Mouse (Mus musculus): Measurements from ENCODE around the gene Mllt1.
"Not testable (repeated sequence)": the region's sequence is repeated elsewhere in the genome, so short reads cannot be mapped to it uniquely, and the experiment has no call there.

Mllt1 gene

DNA sequence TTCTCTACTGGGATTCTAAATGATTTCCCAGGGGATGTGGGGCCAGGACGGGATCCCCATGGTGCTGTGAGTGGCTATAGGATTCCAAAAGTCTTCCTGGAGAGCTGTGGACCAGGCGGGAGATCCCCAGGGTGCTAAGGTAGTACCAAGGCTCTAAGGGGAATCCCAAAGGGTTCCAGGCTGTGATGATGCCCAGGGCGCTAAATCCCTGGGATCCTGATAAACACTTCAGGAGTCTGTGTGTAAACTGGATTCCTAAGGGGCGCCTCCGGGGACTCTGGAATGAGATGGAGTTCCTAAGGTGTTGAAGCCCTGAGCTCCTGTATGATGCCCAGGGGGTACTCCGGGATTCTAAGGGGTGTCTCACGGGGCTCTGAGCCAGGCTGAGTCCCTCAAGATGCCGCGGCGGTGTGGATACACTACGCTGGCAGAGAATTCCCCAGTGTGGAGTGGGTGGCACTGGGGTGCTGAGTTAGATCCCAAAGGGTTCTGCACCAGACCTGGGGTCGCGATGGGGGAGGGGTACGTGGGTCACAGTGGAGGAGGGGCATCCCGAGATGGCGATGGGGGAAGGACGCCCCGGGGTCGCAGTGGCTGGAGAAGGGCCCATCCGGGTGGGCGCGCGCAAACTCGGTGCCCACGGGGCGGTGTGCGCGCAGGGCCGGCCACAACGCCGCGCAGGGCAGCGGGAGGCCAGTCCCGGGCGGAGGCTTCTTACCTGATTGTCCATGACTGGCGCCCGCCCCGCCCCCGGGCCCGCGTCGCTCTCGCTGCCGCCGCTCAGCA is 477 bp downstream of the Mllt1 start:
- peak; percentile 13 to 72 for DNase-seq

DNA sequence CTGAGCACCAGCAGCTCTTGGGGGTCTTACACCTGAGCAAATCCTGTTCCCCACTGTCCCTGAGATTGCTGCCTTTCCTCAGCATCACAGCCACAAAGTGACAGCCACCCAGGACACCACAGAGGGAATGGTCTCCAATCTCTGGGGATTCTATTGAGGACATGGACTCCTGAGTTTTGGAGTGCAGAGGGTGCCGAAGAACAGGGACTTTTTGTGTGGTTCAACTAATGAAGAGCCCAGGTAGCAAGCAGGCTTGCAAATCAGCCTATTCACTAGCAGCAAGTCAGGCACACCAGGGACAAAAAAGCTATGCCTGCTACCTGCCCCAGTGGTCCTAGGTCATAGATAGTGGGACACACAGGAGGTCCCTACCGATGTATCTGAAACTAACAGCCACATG is 1.8 kb downstream of the Mllt1 start:
- no peak for DNase-seq

DNA sequence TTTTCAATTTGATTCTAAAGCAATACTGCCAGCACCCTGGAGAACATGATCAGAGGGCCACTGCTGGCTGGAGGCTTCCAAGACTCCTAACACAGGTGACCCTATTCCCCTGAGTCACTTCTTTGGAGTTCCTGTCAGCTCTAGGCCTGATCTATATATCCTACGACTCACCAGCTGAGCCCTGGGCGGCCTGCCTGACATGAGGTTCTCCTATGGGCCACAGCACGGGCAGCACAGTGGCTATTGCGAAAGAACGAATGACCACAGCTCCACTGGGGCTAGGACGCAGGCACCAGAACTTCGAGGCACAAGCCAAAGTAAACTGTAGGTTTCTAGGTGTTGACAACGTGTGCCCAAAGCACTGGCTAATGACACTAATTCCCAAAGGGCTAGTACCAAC is 5.2 kb downstream of the Mllt1 start:
- no peak for DNase-seq

DNA sequence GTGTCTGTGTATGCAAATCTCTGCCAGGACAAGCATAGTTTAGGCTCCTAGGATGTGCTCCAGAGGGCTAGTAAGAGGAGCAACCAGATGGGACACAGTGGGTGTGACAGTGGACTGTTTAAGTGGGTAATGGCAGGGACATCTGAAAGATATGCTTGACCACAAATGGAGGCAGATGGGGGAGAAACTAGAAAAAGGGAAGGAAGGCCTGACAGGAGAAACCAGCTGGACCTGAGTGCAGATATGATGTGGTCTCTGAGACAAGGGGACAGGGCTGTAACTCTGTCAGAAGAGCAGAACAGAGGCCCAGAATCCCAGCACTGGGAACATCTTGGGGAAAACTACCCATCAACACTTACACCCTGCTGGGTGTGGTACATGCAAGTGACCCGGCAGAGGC is 5.7 kb downstream of the Mllt1 start:
- DNase-seq = no peak

DNA sequence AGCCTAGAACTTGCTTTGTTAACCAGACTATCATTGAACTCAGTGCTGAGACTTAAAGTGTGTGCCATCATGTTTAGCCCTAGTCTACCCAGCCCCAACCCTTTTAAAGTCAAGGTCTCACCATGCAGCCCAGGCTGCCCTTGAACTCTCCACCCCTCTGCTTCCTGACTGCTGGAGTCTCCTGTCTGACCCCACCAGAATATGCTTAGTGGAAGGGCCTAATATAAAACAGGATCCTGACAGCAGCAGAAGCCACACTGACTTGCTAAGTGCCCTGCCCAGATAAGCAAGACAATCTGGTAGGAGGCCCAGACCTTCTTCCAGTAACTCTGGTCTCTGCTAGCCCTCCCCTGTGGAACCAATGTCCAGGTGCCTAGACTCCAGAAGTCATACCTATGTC is 6.1 kb downstream of the Mllt1 start:
- DNase-seq = no peak

DNA sequence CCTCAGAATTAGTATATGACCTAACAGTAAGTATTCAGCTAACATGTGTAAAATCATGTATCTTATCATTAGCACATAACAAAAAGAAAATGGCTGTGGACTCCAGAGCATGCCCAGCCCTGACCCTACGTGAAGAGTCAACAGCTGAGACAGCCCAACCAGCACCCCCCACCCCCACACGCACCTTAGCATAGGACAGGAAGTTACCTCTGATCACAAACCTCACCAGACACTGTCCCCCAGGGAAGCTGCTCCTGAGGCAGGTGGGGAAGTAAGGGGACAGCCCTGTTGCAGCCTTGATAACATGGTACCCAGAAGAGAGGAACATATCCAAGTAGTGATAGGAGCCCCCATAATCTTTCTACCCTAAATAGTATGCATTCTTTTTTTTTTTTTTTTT is 9.2 kb downstream of the Mllt1 start:
- DNase-seq = no peak

DNA sequence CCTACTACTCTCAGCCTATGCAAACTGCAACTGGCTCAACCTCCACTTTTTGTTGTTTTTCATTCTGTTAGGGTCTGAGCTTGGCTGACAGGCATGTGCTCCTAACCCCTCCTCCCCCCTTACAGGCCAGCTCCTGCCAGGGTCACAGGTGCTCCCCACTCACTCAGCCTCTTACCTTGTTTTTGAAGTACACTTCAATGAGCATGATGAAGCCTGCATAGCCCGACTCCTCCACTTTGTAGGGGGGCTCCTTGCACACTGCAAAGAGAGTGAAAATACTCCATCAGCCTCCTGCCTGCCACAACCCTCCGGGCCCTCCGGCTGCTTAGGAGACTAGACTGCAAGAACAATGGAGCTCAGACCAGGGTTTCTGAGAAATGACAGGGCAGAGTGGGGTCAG is 15.5 kb downstream of the Mllt1 start:
- no peak for DNase-seq

DNA sequence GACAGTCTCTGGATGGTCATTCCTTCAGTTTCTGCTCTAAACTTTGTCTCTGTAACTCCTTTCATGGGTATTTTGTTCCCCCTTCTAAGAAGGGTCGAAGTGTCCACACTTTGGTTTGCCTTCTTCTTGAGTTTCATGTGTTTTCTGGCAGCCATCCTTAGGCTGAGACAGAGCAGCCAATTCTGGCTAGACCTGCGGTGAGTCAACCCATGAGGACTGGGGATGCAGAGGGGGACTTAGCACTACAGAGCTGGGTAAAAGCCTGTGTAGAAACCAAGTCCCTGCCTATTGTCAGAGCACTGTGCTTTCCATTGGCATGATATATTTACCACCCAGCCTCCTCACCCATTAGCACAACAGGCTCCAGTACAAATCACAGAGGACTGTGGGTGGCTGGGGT is 18.0 kb downstream of the Mllt1 start:
- DNase-seq = no peak

DNA sequence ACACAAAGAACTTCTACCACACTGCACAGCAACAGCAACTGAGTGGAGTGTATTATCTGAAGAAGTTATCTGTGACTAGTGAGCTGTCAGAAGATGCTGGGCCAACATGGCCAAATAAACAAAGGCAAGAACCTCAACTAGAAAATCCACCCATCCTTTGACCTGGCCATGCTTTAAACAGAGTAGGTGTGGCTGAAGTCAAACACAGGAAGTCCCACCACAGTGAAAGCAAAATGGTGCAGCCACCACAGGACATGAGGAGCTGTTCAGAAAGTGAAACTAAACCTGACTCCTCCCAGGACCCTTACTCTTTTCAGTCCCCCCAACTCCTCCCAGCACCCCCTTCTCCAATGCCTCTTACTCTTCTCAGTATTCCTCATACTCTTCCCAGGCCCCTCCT is 21.8 kb downstream of the Mllt1 start:
- DNase-seq = no peak

DNA sequence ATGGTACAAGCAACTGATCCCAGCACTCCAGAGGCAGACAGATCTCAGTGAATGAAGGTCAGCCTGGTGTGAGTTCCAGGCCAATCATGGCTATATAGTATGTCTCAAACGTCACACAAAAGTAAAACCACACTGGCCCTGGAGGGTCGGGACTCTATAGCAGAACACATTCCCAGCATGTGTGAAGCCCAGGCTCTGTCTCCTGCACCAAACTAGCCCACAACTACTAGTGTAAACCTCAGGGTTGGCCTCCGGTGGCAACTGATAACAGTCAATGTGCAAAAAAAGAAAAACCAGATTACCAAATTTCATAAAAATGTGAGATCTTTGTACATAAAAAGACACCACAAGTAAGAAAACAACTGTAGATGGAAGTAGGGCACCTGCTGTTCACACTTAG is 22.2 kb downstream of the Mllt1 start:
- DNase-seq = no peak

DNA sequence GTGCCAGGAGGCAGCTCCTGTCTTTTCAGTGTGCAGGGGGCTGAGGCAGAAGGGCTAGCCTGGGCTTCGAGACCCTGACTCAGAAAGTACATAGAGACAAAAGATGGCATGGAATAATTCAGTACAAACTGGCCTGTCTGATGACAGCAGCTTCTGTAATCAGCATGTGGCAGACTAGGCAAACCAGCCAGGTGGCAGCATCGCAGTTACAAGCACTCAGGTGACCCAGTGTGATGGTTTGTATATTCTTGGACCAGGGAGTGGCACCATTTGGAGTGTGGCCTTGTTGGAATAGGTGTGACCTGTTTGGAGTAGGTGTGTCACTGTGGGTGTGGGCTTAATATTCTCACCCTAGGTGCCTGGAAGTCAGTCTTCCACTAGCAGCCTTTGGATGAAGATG is 25.5 kb downstream of the Mllt1 start:
- DNase-seq = not testable (repeated sequence)

DNA sequence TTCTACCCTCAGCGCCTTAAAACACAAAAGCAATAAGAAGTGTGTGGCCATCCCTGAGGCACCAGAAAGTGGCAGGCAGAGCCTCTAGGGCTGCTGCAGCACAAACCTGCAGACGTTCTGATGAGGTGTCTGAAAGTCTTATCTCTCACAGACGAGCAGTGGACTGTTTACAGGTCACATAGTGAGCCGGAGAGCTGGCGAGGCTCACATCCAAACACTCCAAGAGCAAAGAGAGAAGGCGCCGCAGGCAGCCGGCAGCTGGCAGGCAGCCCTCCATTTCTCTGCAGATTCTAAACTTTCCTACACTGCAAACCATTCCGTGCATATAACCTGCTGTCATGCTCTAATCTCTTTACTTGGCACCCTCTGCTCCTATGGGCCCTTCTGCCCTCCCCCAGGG is 27.3 kb downstream of the Mllt1 start:
- DNase-seq = peak; percentile 28 to 47

DNA sequence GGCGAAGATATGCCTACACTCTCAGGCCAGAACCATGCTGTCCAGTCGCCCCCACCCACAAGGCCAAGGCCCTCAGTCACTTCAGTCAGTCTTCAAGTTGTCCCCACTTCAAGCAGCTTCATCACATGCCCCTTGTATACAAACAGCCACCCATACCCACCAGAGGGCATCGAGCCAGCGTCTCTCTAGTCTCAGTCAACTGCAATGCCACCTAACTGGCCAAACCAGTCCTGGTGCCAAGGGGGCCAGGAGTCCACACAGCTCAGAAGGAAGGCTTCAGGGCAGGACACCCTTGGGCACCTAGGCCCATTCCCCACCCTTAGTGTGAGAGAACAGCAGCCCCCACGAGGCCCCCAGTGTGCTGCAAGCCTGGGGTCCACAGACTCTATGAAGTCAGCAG is 28.1 kb downstream of the Mllt1 start:
- DNase-seq = no peak

DNA sequence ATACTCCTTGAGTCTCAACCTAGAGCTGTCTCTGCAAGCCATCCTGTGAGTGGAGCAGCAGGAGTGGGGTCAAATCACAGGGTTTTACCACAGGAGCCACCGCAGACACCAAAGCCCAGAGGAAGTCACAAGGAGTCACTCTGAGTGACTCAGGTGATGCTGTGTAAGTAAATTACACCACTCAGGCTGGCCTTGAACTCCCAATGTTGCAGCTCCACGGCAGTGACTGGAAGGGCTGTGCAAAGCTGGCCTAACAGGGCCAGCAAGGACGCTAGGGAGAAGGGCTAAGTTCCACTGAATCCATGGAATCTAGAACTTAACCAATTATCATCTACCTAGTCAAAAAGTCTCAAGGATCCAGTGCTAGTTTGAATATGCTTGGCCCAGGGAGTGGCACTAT is 29.0 kb downstream of the Mllt1 start:
- DNase-seq = no peak

DNA sequence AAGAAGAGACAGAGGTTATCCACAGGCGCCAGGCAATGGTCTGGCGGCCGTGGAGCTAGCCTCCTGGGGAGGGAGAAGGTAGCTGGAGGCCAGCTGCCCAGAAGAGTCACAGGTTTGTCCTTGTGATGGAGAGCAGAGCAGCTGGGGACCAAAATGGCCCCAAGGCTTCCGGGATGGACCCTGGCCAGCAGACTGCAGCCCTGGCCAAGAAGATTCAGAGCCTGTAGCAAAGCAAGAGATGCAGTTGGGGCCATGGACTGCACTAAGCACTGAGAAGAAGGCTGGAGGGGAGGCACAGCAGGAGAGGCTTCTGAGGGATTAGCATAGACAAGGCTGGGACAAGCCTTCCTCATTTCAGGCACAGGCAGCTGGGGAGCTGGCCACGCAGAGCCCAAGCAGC is 32.5 kb downstream of the Mllt1 start:
- DNase-seq = peak; percentile 53

DNA sequence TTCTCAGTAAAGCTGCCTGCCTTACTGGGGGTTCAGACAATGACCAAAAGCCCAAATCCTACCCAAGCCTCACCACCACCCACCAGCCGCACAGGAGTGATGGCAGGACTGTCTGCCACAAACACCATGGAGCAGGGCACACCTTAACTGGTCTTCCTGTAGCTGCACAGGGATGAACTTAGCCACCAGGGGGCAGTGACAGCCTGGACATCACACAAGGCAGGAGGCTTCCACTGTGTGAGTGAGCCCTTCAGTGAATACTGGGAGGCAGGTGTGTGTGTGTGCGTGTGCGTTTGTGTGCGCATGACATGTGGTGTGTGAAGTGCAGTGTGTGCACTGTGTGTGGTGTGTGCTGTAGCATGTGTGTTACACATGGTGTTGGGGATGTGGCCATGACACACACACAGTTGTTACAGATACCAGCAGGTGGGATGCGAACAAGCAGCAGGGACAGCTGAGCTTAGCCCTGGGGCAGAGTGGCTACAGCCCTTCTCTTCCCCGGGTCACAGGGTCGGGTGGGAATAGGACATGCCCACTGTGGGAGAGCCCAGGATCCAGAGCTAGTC is 37.5 kb downstream of the Mllt1 start:
- peak; percentile 91 to 92 for DNase-seq

DNA sequence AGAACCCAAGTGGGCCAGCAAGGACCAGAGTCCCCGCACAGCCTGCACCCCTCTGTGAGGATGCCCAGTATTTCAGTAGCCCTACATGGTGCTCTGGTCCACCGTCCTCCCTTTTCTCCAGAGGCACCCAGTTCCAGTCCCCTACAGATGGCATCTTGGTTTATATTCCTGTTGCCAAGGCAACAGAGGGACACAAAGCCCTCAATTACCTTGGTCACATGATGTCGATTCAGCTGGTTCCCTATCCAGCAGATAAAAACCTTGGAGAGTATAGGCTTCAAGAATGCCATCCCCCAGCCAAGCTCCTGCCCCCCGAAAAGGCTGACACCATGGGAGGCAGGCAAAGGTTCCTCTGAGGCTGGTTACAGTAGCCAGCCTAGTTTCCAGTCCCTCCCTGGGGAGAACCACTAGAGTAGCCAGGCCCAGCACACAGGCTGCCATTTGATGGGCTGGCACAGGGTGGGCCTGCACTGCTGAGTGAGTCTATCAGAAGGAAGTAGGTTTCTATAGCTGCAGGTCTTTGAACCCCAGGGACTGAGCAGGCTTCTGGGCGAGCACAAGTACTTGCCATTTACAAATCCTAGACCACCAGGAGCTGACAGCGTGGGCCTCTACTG is 38.6 kb downstream of the Mllt1 start:
- DNase-seq = no peak

DNA sequence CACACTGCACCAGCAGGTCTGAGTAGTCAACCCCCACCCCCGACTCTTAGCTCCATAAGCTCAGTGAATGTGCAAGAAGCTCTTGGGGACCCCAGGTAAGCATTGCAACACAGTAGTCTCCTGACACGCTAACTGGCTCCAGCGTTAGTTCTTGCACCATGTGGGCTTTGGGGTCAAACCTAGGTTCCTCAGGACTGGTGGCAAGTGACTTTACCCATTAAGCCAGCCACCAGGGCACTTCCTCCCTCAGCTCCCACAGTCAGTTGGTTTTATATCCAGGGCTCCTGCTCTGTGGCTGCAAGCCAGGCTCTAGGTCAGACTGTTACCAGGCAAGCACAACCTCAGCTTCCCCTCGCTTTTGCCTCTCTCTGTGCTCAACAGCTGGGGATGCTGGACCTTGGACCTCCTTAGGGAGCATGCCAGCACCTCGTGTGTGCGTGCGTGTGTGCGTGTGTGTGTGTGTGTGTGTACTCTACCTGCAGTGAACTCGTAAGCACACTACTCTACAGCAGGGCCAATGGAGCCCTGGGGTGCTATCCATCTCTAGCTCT is 39.8 kb downstream of the Mllt1 start:
- DNase-seq = no peak

DNA sequence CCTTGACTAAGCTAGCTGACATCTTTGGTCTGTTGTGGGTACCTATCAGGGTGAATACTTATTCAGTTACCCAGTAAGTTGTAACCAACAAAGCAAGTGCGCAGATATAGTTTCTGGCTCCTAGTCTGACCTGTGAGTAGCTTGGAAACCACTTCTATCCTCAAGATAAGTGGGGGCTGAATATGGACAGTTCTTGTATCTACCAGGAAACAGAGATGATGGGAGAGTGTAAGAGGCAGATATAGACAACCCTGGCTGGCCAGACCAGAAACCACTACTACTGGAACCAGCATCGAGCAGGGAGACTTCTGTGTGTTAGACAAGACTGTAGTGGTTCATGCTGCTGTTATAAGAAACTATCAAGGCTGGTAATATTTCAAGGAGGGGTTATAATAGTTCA is 45.2 kb downstream of the Mllt1 start:
- no peak for DNase-seq

DNA sequence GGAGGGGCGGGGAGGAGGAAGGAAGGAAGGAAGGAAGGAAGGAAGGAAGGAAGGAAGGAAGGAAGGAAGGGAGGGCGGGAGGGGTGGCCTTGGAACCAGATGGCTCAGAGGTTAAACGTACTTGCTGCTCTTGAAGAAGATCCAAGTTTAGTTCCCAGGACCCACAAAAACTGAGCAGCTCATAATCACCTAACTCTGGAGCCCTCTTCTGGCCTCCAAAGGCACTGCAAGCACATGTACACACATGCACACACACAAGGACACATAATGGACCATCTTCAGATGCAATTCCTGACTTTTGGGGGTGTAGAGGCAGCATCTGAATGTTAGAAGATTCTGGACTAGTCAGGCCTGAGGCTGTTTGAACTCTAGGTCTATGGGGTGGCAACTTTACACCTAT is 47.2 kb downstream of the Mllt1 start:
- DNase-seq = no peak

DNA sequence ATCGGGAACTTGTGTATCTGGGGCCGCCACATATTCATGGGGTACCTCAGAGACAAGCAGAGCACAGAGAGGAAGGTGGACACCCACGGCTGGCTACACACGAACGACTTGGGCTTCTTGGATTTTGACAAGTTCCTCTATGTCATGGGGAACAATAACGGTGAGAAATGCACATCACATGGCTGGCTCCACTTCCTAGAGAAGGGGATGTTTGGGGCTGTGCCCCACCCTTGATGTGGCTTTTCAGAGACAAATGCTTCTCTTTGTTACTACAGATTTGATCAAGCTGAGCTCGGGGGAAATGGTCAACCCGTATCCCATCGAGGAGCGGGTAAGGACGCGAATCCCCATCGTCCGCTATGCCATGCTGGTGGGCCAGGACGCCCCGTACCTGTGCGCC is 50.4 kb downstream of the Mllt1 start:
- no peak for DNase-seq

DNA sequence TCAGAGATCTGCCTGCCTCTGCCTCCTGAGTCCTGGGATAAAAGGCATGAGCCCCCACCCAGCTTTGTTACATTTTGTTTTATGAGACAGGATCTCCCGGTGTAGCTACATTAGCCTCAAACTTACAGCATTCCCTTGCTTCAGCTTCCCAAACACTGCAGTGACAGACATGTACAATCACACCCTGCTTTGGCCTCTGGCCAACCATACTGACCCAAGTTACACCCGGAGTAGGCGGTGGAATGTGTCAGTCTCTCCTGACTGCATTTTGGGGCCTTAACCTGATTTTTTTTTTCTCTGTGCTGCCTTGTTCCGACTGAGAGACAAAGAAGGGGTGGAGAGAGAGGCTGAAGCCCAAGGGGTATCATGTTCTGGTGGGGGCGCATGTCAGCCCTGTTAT is 50.9 kb downstream of the Mllt1 start:
- DNase-seq = peak in 1 of 2 experiments; percentile 39

DNA sequence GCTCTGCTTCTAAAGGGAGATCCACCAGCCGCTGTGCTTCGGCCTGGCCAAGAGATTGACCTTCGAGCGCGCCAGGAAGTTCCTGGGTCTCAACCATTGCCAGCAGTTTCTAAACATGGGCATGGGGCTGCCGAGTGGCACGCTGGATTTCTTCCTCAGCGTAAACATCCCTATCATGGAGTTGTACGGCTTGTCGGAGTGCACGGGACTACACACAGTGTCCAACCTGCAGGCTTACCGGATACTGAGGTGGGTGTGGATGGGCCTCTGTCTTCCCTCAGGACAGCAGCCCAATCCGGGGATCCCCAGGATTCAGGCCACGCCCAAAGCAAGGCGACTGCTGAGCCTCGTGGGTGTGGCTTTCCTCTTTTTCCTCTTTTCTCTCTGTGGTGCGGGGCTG is 51.6 kb downstream of the Mllt1 start:
- no peak for DNase-seq

DNA sequence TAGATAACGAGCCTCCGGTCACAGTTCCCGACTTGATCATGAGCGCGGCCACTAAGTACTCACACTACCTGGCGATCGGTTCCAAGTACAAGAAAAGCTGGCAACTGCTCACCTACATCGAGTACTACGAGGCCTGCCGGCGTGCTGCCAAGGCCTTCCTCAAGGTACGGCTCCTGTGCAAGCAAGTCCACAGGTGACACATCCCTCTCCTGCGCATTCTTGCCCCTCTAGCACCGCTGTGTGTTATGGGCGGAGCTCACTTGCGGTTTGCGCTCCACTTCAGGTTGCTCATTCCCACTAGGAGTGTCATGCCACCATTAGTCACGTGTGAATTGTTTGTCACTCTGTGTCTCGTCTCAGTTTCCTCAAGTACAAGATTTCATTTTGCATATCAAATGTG is 57.8 kb downstream of the Mllt1 start:
- DNase-seq = no peak

Data from cerebellum, postnatal 10 days (tissue).